Mouse (Mus musculus): ENCODE data around the gene Trpm1.

DNA sequence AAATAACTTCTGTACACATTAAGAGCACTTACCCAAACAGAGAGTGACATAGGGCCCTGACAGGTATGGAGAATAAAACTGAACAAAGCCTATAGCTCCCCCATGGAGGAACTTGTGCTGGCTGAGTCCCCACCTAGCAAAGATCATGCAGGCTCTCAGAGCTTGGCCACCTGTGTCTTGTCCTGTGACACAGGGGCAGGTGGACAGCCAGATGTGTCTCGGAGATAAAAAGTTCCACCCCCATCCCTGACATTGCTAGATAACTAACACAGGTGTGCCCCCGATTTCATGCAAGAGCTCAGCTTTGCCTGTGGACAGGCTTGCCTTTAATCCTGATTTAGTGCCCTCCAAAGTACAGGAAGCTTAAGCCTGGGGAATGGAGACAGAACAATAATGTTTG lies 13.8 kb upstream of the Trpm1 start:
- TF ChIP-seq CTCF (IDR thresholded peaks at IDR 0.05) (no peak), EP300 (IDR thresholded peaks at IDR 0.05) (no peak)

All from lung, postnatal 0 days (tissue).